Mouse (Mus musculus) cerebellum, adult 2 months (tissue): ENCODE data around the gene Fam171a2.

ENCODE experiments used
- CTCF ChIP-seq: fragments of 200-500 bp; IDR thresholded peaks from 2 replicates; pipeline ENCODE4 v1.5.1; 2011; ENCODE audit warnings: low read depth, mild to moderate bottlenecking, control low read depth, low read length, moderate library complexity, borderline replicate concordance; ENCODE audit not compliant: insufficient read depth
- POLR2A ChIP-seq: fragments of 200-500 bp; IDR thresholded peaks from 2 replicates; pipeline ENCODE4 v1.6.1; 2011; ENCODE audit warnings: low read length, control low read depth, borderline replicate concordance; ENCODE audit not compliant: insufficient read depth

- no peak for TF ChIP-seq CTCF
- TF ChIP-seq POLR2A, result no peak
Measured at GRCm38 (mm10) chr11:102493241-102493640, 45.8 kb upstream of the Fam171a2 start.
